Mouse (Mus musculus) CH12.LX (cell line): ENCODE measurements around the gene Rgsl1. TPM values are rescaled to one million over a fixed set of nuclear protein-coding genes. Genes with fewer than 3 reads are reported as not detected.

Experiments
- DNase-seq: peaks from one replicate; pipeline ENCODE4 v3.0.0-alpha.2; 2013; ENCODE audit errors: extremely low read depth
- H3K27ac ChIP-seq: 2 replicates; pipeline ENCODE4 v1.5.1; 2012; ENCODE audit warnings: low read depth, mild to moderate bottlenecking, control low read depth, moderate library complexity; ENCODE audit not compliant: insufficient read depth
- H3K27me3 ChIP-seq: replicated peaks from 2 replicates; pipeline ENCODE3; 2012; ENCODE audit warnings: inconsistent platforms
- H3K36me3 ChIP-seq, 2 experiments: replicated peaks in 1 of 2; 2 replicates each; pipeline versions ENCODE3 to v1.6.1; 2012; ENCODE audit warnings: inconsistent platforms in 1 of 2, low read length in 1 of 2, mild to moderate bottlenecking in 1 of 2, mixed read lengths in 1 of 2, moderate library complexity in 1 of 2; ENCODE audit not compliant: control insufficient read depth in 1 of 2, insufficient read depth in 1 of 2
- H3K4me1 ChIP-seq, 2 experiments: 2 replicates each; pipeline ENCODE4 v1.6.1; 2012; ENCODE audit warnings: inconsistent platforms in 1 of 2, moderate library complexity in 1 of 2; ENCODE audit not compliant: insufficient read depth in 2 of 2, control insufficient read depth in 1 of 2
- H3K4me2 ChIP-seq: 2 replicates; pipeline ENCODE4 v1.6.1; 2012; ENCODE audit warnings: low read depth, mild to moderate bottlenecking, control low read depth; ENCODE audit not compliant: poor library complexity, insufficient read depth, severe bottlenecking
- H3K4me3 ChIP-seq, 3 experiments: fragments of 150-350 bp in 1 of 3; sonication (generic) in 1 of 3; replicated peaks in 1 of 3; 2 replicates each; pipeline versions ENCODE3 to v1.5.1; 2011 to 2012; ENCODE audit warnings: low read depth in 2 of 3, low read length in 2 of 3, mild to moderate bottlenecking in 2 of 3, moderate library complexity in 2 of 3, control low read depth in 1 of 3, improper control_type of control experiment in 1 of 3, inconsistent platforms in 1 of 3, mixed read lengths in 1 of 3; ENCODE audit not compliant: poor library complexity in 1 of 3
- H3K79me2 ChIP-seq: replicated peaks from 2 replicates; pipeline ENCODE4 v1.6.1; 2012; ENCODE audit warnings: mild to moderate bottlenecking, moderate library complexity; ENCODE audit not compliant: control insufficient read depth, poor library complexity, insufficient read depth, severe bottlenecking; ENCODE audit errors: extremely low read depth
- H3K9ac ChIP-seq: 2 replicates; pipeline ENCODE4 v1.6.1; 2012; ENCODE audit warnings: low read depth, mild to moderate bottlenecking, control low read depth, moderate library complexity; ENCODE audit not compliant: insufficient read depth
- H3K9me3 ChIP-seq: replicated peaks from 2 replicates; pipeline ENCODE3; 2012; ENCODE audit warnings: low read length, inconsistent platforms, mixed read lengths
- ELF1 ChIP-seq: IDR thresholded peaks from 2 replicates; pipeline ENCODE4 v1.6.1; 2014; ENCODE audit warnings: low read depth, mild to moderate bottlenecking, inconsistent platforms, low read length, improper control_type of control experiment
- IRF4 ChIP-seq: IDR thresholded peaks from 2 replicates; pipeline ENCODE4 v1.6.1; 2014; ENCODE audit warnings: low read depth, mild to moderate bottlenecking, inconsistent platforms, low read length, improper control_type of control experiment
- KAT2A ChIP-seq: IDR thresholded peaks from 2 replicates; pipeline ENCODE4 v1.6.1; 2012; ENCODE audit warnings: low read length, improper control_type of control experiment, inconsistent platforms; ENCODE audit not compliant: insufficient replicate concordance
- MAZ ChIP-seq: IDR thresholded peaks from 2 replicates; pipeline ENCODE4 v1.6.1; 2012; ENCODE audit warnings: low read depth, mild to moderate bottlenecking, inconsistent platforms, low read length, improper control_type of control experiment, moderate library complexity
- NELFE ChIP-seq: IDR thresholded peaks from 2 replicates; pipeline ENCODE4 v1.6.1; 2011; ENCODE audit warnings: low read depth, low read length, improper control_type of control experiment
- RAD21 ChIP-seq: IDR thresholded peaks from 2 replicates; pipeline ENCODE4 v1.6.1; 2011; ENCODE audit warnings: low read depth, mild to moderate bottlenecking, low read length, improper control_type of control experiment, moderate library complexity
- UBTF ChIP-seq: IDR thresholded peaks from 2 replicates; pipeline ENCODE4 v1.6.1; 2012; ENCODE audit warnings: low read depth, mild to moderate bottlenecking, inconsistent platforms, low read length, improper control_type of control experiment, moderate library complexity
- ZC3H11A ChIP-seq: IDR thresholded peaks from 2 replicates; pipeline ENCODE4 v1.6.1; 2012; ENCODE audit warnings: low read depth, mild to moderate bottlenecking, inconsistent platforms, low read length, improper control_type of control experiment
- ZKSCAN1 ChIP-seq: IDR thresholded peaks from 2 replicates; pipeline ENCODE4 v1.6.1; 2012; ENCODE audit warnings: low read depth, inconsistent platforms, low read length, improper control_type of control experiment, borderline replicate concordance
- ZMIZ1 ChIP-seq: IDR thresholded peaks from 2 replicates; pipeline ENCODE4 v1.6.1; 2012; ENCODE audit warnings: low read depth, mild to moderate bottlenecking, inconsistent platforms, low read length, improper control_type of control experiment
- dilution Hi-C: fragments of 300-500 bp; cut with MboI; formaldehyde crosslinking; loops from 2 replicates; pipeline ENCODE4 v1.14.3; 2020; ENCODE audit warnings: low sequenced_read_pairs; ENCODE audit not compliant: extremely low pct_unique_long_range_greater_than_20kb, extremely low pct_ligation_motif_present
- in situ Hi-C: fragments of 300-500 bp; cut with MboI; formaldehyde crosslinking; loops from 3 replicates; pipeline ENCODE4 v1.14.3; 2019; ENCODE audit warnings: low sequenced_read_pairs, low pct_ligation_motif_present, low pct_unique_long_range_greater_than_20kb, mixed read lengths
- polyA plus RNA-seq: library from polyadenylated mRNA; unstranded; fragments of >175 nt; gene quantifications from 2 replicates; pipeline ENCODE4 v1.2.1, GENCODE M21; 2012; ENCODE audit warnings: low read depth; ENCODE audit not compliant: insufficient read length
- total RNA-seq, 2 experiments: library from RNA; depleted of rRNA; stranded (reverse); fragments of 300-350 nt in 1 of 2; fragments of >200 nt in 1 of 2; gene quantifications; 2 replicates each; pipeline ENCODE4 v1.2.3; 2012 to 2014

Rgsl1 gene
- total and polyA plus RNA-seq, 3 experiments: 0.20 TPM; not detected in 2

- H3K4me2 ChIP-seq: peak overlapping the region; percentile 90; the same call in 1 of the 2 replicates
- H3K36me3 ChIP-seq: no peaks in the 10 kb centered on the region
- H3K79me2 ChIP-seq: no peaks in the 10 kb centered on the region
- in situ Hi-C loops: loop anchor here (5.0 kb wide), 1 partner anchor 55 kb away; the partner anchor contains the start of gene Rnasel
- no peak for DNase-seq
- dilution Hi-C loops: no loop called here
- peaks cover 11 to 26% of the 10 kb centered on the region in 2 experiments for H3K4me1 ChIP-seq
- H3K27me3 ChIP-seq: no peaks in the 10 kb centered on the region
- no peaks in the 10 kb centered on the region for H3K9me3 ChIP-seq
- H3K27ac ChIP-seq: no peak overlapping the region
- H3K9ac ChIP-seq: no peak overlapping the region
- no peak overlapping the region for H3K4me3 ChIP-seq
- TF ChIP-seq UBTF: no peak
Observed at GRCm38 (mm10) chr1:153802691-153803090, 41.3 kb downstream of the Rgsl1 start.

- dilution Hi-C loops: no loop called here
- no peaks in the 10 kb centered on the region for H3K9me3 ChIP-seq
- H3K4me2 ChIP-seq: peak overlapping the region; percentile 2; the same call in 1 of the 2 replicates
- no peaks in the 10 kb centered on the region for H3K79me2 ChIP-seq
- H3K9ac ChIP-seq: no peak overlapping the region
- H3K4me1 ChIP-seq: peaks cover 10 to 19% of the 10 kb centered on the region in 2 experiments
- H3K4me3 ChIP-seq: no peak overlapping the region
- no peaks in the 10 kb centered on the region for H3K36me3 ChIP-seq
- no peak overlapping the region for H3K27ac ChIP-seq
- TF ChIP-seq KAT2A: no peak
- TF ChIP-seq, all 38 proteins: peak for 0
- in situ Hi-C loops: no loop called here
- peaks cover 8% of the 10 kb centered on the region for H3K27me3 ChIP-seq
- DNase-seq: no peak
Observed at GRCm38 (mm10) chr1:153794241-153794640, 49.7 kb downstream of the Rgsl1 start.

- Histone ChIP-seq H3K27ac (no peak overlapping the region), H3K9ac (no peak overlapping the region), H3K4me1 (peaks cover 10 to 13% of the 10 kb centered on the region in 2 experiments), H3K9me3 (no peaks in the 10 kb centered on the region), H3K4me2 (no peak overlapping the region), H3K27me3 (peaks cover 8% of the 10 kb centered on the region), H3K36me3 (no peaks in the 10 kb centered on the region), H3K79me2 (no peaks in the 10 kb centered on the region), H3K4me3 (no peak overlapping the region)
- TF ChIP-seq MAZ (no peak), ZC3H11A (no peak), ZKSCAN1 (no peak), NELFE (no peak), RAD21 (no peak), ELF1 (no peak), ZMIZ1 (no peak), IRF4 (no peak)
- in situ Hi-C loops: no loop called here
- no peak for DNase-seq
- dilution Hi-C loops: no loop called here
Observed at GRCm38 (mm10) chr1:153790708-153791107, 53.2 kb downstream of the Rgsl1 start.
